Mouse (Mus musculus): Measurements from ENCODE around the gene Tmem123.

GRCm38 (mm10) chr9:7772361-7772760, 8.5 kb downstream of the Tmem123 start:
- TF ChIP-seq CTCF (IDR thresholded peaks at IDR 0.05; ENCODE audit: borderline replicate concordance, control insufficient read depth, extremely low read depth, insufficient read depth, low read length, poor library complexity) = no peak
- TF ChIP-seq POLR2A (IDR thresholded peaks at IDR 0.05; ENCODE audit: control insufficient read depth, extremely low read depth, insufficient read depth, low read length, poor library complexity) = no peak

Measured in thymus, adult 2 months (tissue).